Mouse (Mus musculus): Measurements from ENCODE around the gene Hivep2. TPM values are rescaled to one million over a fixed set of nuclear protein-coding genes. Genes with fewer than 3 reads are reported as not detected.

The Hivep2 gene
- polyA plus RNA-seq, 2 experiments = 12.1 to 12.9 TPM

DNA sequence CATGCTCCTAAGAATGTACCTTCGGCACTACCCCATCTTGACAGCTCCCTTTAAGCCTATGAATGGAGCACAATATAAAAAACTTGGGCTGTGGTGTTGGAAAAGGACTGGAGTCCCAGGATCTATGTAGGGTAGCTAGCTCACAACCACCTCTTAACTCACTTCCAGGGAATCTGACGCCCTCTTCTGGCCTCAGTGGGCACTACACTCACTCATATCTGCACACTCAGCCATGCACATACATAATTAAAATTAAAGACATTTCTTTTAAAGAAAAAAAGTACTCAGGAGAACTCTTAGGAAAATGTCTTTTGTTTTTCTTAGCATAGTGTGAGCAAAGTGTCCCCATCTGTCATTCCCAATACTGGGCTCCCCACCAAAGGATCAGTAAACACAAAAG is 81.1 kb downstream of the Hivep2 start:
- H3K9ac ChIP-seq (ENCODE audit: low read depth, low read length, severe bottlenecking) = no peak overlapping the region
- WGBS = 60% methylated on average over 2 of the region's 2 CpGs
- no peak for DNase-seq (ENCODE audit: low spot score)
- H3K27ac ChIP-seq (replicated peaks; ENCODE audit: low read depth, low read length) = no peak overlapping the region
- H3K9me3 ChIP-seq (ENCODE audit: control insufficient read depth, low read length) = no peaks in the 10 kb centered on the region
- no peaks in the 10 kb centered on the region for H3K27me3 ChIP-seq (ENCODE audit: control insufficient read depth, insufficient read depth, low read length)
- no peaks in the 10 kb centered on the region for H3K4me1 ChIP-seq (ENCODE audit: control insufficient read depth, insufficient read depth, low read length)
- TF ChIP-seq POLR2A (IDR thresholded peaks at IDR 0.05; ENCODE audit: borderline replicate concordance, extremely low read depth, insufficient read depth, insufficient read length) = no peak
- no peak overlapping the region for H3K4me2 ChIP-seq (replicated peaks; ENCODE audit: low read depth, low read length, severe bottlenecking)
- H3K36me3 ChIP-seq (ENCODE audit: control insufficient read depth, insufficient read depth, low read length) = no peaks in the 10 kb centered on the region
- no peak for ATAC-seq (ENCODE audit: low FRiP score, low read depth)
- no peak overlapping the region for H3K4me3 ChIP-seq (replicated peaks; ENCODE audit: low read length)

- H3K4me1 ChIP-seq (ENCODE audit: control insufficient read depth, insufficient read depth, low read length) = no peaks in the 10 kb centered on the region
Measured at GRCm38 (mm10) chr10:14047661-14048060, 81.8 kb downstream of the Hivep2 start.

DNA sequence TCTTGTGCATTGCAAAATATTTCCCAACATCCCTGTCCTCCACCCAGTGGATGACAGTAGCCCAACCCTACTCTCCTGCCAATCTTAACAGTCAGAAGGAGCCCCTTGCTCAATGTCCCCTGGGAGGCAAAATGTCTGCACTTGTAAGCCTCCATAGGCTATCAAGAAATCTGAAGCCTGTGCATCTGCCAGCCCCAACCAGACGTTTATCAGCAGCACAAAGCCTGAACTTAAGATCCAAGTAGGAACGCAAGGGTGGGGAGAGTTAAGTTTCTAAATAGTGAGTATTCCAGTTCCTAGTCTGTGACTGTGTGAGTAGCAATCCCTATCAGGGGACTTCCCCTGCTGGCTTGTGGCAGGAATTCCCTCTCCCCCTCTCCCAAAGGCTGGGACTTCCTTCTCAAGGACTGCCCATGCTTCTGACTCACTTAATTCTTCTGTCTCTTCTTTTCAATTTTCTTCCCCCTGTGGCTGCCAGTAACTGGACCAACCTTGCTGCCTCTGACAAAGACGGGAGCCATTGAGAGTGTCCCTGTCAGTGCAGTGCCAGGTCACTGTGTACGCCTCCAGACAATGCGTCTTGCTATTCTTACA is 82.5 kb downstream of the Hivep2 start:
- Histone ChIP-seq H3K4me3 (replicated peaks; ENCODE audit: low read length) (no peak overlapping the region), H3K9ac (ENCODE audit: low read depth, low read length, severe bottlenecking) (no peak overlapping the region), H3K9me3 (ENCODE audit: control insufficient read depth, low read length) (no peaks in the 10 kb centered on the region), H3K4me2 (replicated peaks; ENCODE audit: low read depth, low read length, severe bottlenecking) (no peak overlapping the region), H3K27me3 (ENCODE audit: control insufficient read depth, insufficient read depth, low read length) (no peaks in the 10 kb centered on the region), H3K36me3 (ENCODE audit: control insufficient read depth, insufficient read depth, low read length) (no peaks in the 10 kb centered on the region), H3K27ac (replicated peaks; ENCODE audit: low read depth, low read length) (no peak overlapping the region), H3K4me1 (ENCODE audit: control insufficient read depth, insufficient read depth, low read length) (no peaks in the 10 kb centered on the region)
- DNase-seq (ENCODE audit: low spot score) (peak; percentile 33), ATAC-seq (ENCODE audit: low FRiP score, low read depth) (0 out of 2 replicates have a peak, but pooled peaks have one; percentile 28)
- no peak for TF ChIP-seq POLR2A (IDR thresholded peaks at IDR 0.05; ENCODE audit: borderline replicate concordance, extremely low read depth, insufficient read depth, insufficient read length)
- WGBS = 65% methylated on average over 5 of the region's 5 CpGs

More at GRCm38 (mm10) chr10:14047661-14048060, 81.8 kb downstream of the Hivep2 start:
- TF ChIP-seq POLR2A (IDR thresholded peaks at IDR 0.05; ENCODE audit: borderline replicate concordance, extremely low read depth, insufficient read depth, insufficient read length) = no peak
- Histone ChIP-seq H3K9ac (ENCODE audit: low read depth, low read length, severe bottlenecking) (no peak overlapping the region), H3K27me3 (ENCODE audit: control insufficient read depth, insufficient read depth, low read length) (no peaks in the 10 kb centered on the region), H3K4me3 (replicated peaks; ENCODE audit: low read length) (no peak overlapping the region), H3K36me3 (ENCODE audit: control insufficient read depth, insufficient read depth, low read length) (no peaks in the 10 kb centered on the region), H3K9me3 (ENCODE audit: control insufficient read depth, low read length) (no peaks in the 10 kb centered on the region), H3K27ac (replicated peaks; ENCODE audit: low read depth, low read length) (no peak overlapping the region), H3K4me2 (replicated peaks; ENCODE audit: low read depth, low read length, severe bottlenecking) (no peak overlapping the region)
- peak; percentile 36 for DNase-seq (ENCODE audit: low spot score)
- 38% methylated on average over 2 of the region's 2 CpGs for WGBS
- no peak for ATAC-seq (ENCODE audit: low FRiP score, low read depth)

DNA sequence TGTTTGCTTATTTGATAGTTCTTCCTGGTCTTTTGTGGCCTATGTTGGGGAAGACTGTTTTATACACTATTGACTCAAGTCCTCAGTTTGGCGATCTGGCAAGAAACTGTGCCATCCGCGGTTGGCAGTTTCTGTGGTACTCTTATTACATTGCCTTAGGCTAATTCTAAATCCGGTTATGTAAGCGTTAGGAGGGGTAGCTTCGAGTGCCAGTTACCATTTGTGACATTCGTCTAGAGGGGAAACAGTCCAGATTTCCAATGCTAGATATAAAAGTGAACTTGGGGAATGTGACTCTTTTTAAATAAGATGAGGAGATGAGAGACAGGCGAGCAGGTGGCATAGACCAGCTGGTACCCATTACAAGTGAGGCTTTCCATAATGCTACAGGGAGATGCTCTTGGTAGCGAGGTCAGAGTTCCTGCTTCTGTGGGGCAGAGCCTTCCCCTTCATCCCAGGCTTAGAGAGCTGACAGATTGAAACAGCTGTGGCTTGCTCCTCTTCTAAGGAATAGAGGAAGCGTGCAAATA is 83.1 kb downstream of the Hivep2 start:
- ATAC-seq (ENCODE audit: low FRiP score, low read depth) = peak; percentile 60
- Histone ChIP-seq H3K27me3 (ENCODE audit: control insufficient read depth, insufficient read depth, low read length) (no peaks in the 10 kb centered on the region), H3K36me3 (ENCODE audit: control insufficient read depth, insufficient read depth, low read length) (no peaks in the 10 kb centered on the region), H3K4me3 (replicated peaks; ENCODE audit: low read length) (no peak overlapping the region), H3K4me2 (replicated peaks; ENCODE audit: low read depth, low read length, severe bottlenecking) (no peak overlapping the region), H3K9me3 (ENCODE audit: control insufficient read depth, low read length) (no peaks in the 10 kb centered on the region), H3K27ac (replicated peaks; ENCODE audit: low read depth, low read length) (no peak overlapping the region), H3K4me1 (ENCODE audit: control insufficient read depth, insufficient read depth, low read length) (no peaks in the 10 kb centered on the region), H3K9ac (ENCODE audit: low read depth, low read length, severe bottlenecking) (no peak overlapping the region)
- TF ChIP-seq POLR2A (IDR thresholded peaks at IDR 0.05; ENCODE audit: borderline replicate concordance, extremely low read depth, insufficient read depth, insufficient read length) = no peak
- 65% methylated on average over 10 of the region's 10 CpGs for WGBS
- DNase-seq (ENCODE audit: low spot score) = peak; percentile 57

GRCm38 (mm10) chr10:14049686-14050085 is 83.8 kb downstream of the Hivep2 start:
- no peaks in the 10 kb centered on the region for H3K9me3 ChIP-seq (ENCODE audit: control insufficient read depth, low read length)
- H3K27ac ChIP-seq (replicated peaks; ENCODE audit: low read depth, low read length) = no peak overlapping the region
- no peak overlapping the region for H3K4me3 ChIP-seq (replicated peaks; ENCODE audit: low read length)
- no peak for DNase-seq (ENCODE audit: low spot score)
- WGBS = 84% methylated on average over 6 of the region's 6 CpGs
- no peak for TF ChIP-seq POLR2A (IDR thresholded peaks at IDR 0.05; ENCODE audit: borderline replicate concordance, extremely low read depth, insufficient read depth, insufficient read length)
- H3K9ac ChIP-seq (ENCODE audit: low read depth, low read length, severe bottlenecking) = no peak overlapping the region
- no peak overlapping the region for H3K4me2 ChIP-seq (replicated peaks; ENCODE audit: low read depth, low read length, severe bottlenecking)
- no peaks in the 10 kb centered on the region for H3K27me3 ChIP-seq (ENCODE audit: control insufficient read depth, insufficient read depth, low read length)
- no peaks in the 10 kb centered on the region for H3K4me1 ChIP-seq (ENCODE audit: control insufficient read depth, insufficient read depth, low read length)
- no peak for ATAC-seq (ENCODE audit: low FRiP score, low read depth)
- no peaks in the 10 kb centered on the region for H3K36me3 ChIP-seq (ENCODE audit: control insufficient read depth, insufficient read depth, low read length)

Data from limb, embryonic 14.5 days (tissue).